Comparison of ENCODE assay signal across 37 mouse cellular contexts in the genomic region with DNA sequence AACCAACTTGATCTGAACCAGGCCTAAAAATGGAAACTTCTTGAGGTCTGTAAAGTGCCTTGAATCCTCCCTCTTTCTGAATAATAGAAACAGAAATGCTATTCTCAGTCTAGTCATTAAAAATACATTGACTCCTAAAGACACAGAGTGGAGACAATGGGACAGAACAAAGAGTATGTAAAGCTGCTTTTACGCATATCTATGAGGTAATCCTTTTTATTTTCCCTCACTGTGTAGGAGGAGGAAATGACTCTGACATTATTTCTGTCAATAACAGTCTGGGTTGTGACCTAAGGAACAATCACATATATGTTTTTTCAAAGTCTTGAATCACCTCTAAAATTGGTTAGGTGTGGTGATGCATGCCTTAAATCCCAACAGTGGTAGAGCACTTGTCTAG. TPM values are rescaled to one million over a fixed set of nuclear protein-coding genes. Genes with fewer than 3 reads are reported as not detected.
"Had no signal": no experiment of that assay in that cellular context is flagged by ENCODE, and none has a peak within 500 bp of the region (broad histone marks: within the 10 kb centered on the region; RNA-seq: fewer than 3 reads in every experiment).

No protein-coding gene starts in this region.

- H3K27me3 ChIP-seq: heart, embryonic 12.5 days; intestine, embryonic 15.5 days; limb, embryonic 12.5 days; liver, embryonic 13.5 days had no signal

- H3K4me3 ChIP-seq: gastrocnemius, adult 2 months; heart, embryonic 10.5 days; heart, embryonic 12.5 days; hindbrain, embryonic 10.5 days; intestine, embryonic 15.5 days; layer of hippocampus, adult 2 months; left cerebral cortex, adult 2 months; limb, embryonic 10.5 days; limb, embryonic 12.5 days; liver, embryonic 13.5 days had no signal

- ATAC-seq: hindbrain, embryonic 16.5 days; inflammation-experienced regulatory T-cells, adult 6 months; intestine, embryonic 15.5 days; intestine, postnatal 0 days had no signal

- H3K36me3 ChIP-seq: heart, embryonic 10.5 days; heart, embryonic 12.5 days; hindbrain, embryonic 10.5 days; intestine, embryonic 15.5 days; limb, embryonic 10.5 days; limb, embryonic 12.5 days; liver, embryonic 13.5 days had no signal

- DNase-seq: gastrocnemius, adult 2 months; gastrocnemius, postnatal 10 days; gastrocnemius, postnatal 25 days; heart, adult 18-20 months; heart, postnatal 10 days; heart, postnatal 4 days; kidney, adult 18-20 months; kidney, adult 8-10 months; kidney, postnatal 10 days; kidney, postnatal 25 days; kidney, postnatal 4 days; liver; liver, embryonic 13.5 days had no signal

- H3K9ac ChIP-seq: heart, embryonic 12.5 days; hindbrain, embryonic 14.5 days; intestine, embryonic 15.5 days; limb, embryonic 12.5 days; liver, embryonic 13.5 days had no signal

- H3K9me3 ChIP-seq: heart, embryonic 10.5 days; heart, embryonic 12.5 days; hindbrain, embryonic 10.5 days; intestine, embryonic 15.5 days; limb, embryonic 10.5 days; limb, embryonic 12.5 days; liver, embryonic 13.5 days had no signal

- H3K4me2 ChIP-seq: heart, embryonic 12.5 days; hindbrain, embryonic 14.5 days; intestine, embryonic 15.5 days; limb, embryonic 12.5 days; liver, embryonic 11.5 days; liver, embryonic 13.5 days had no signal

- H3K27ac ChIP-seq: gastrocnemius, adult 2 months; heart, embryonic 10.5 days; hindbrain, embryonic 10.5 days; hindbrain, embryonic 14.5 days; intestine, embryonic 15.5 days; layer of hippocampus, adult 2 months; left cerebral cortex, adult 2 months; limb, embryonic 10.5 days; limb, embryonic 12.5 days; liver, embryonic 13.5 days had no signal

- H3K4me1 ChIP-seq: heart, embryonic 10.5 days; heart, embryonic 12.5 days; hindbrain, embryonic 10.5 days; intestine, embryonic 15.5 days; limb, embryonic 10.5 days; limb, embryonic 12.5 days; liver, embryonic 13.5 days had no signal

RNA-seq across cellular contexts. Expression of gene Rpe65, which starts 16.0 kb away (rescaled TPM):
- total RNA-seq: gastrocnemius, adult 2 months; gastrocnemius, postnatal 10 days; gastrocnemius, postnatal 25 days; gastrocnemius, postnatal 4 days; granulocyte monocyte progenitor cell, adult 5-6 weeks; heart, adult 18-20 months; heart, adult 8-10 months; heart, postnatal 10 days; heart, postnatal 25 days; heart, postnatal 4 days; layer of hippocampus, postnatal 10 days; left cerebral cortex, postnatal 14 days had no signal
- polyA plus RNA-seq: heart, embryonic 10.5 days; heart, embryonic 12.5 days; heart, embryonic 14.5 days; heart, embryonic 16.5 days; hindbrain, embryonic 10.5 days; hindbrain, embryonic 14.5 days; hindbrain, embryonic 16.5 days; inflammation-experienced regulatory T-cells, adult 6 months; intestine, embryonic 15.5 days; intestine, postnatal 0 days; kidney, embryonic 14.5 days; kidney, embryonic 16.5 days; limb, embryonic 10.5 days; limb, embryonic 12.5 days; limb, embryonic 14.5 days; liver, embryonic 11.5 days; liver, embryonic 13.5 days had no signal
